Mouse (Mus musculus) kidney, postnatal 4 days (tissue): ENCODE results near the gene Gm5891.
"Not testable (repeated sequence)": the region's sequence is repeated elsewhere in the genome, so short reads cannot be mapped to it uniquely, and the experiment has no call there.

Experiments used
- DNase-seq, 2 experiments: peaks; one replicate each; pipeline ENCODE4 v3.0.0; 2021; ENCODE audit warnings: mixed read lengths in 2 of 2

Gm5891 gene

DNA sequence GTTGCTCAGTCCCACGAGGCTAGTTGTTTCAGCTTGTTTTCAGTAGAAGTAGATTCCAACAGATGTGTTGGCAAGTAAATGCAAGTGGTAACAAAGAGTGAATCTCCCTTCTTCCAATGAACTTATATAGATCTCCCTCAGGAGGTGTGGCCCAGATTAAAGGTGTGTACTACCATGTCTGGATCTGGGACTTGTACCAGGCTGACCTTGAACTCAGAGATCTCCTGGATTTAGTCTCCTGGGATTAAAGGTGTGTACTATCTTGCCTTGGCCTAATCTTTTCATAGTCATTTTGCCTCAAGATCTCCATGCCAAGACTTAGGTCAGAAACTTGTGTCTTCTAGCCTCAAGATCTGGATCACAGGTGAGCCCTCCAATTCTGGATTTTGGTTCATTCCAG, at the start of gene Gm5891:
TSS of gene Gm5891 (minus strand) at position 101 of the 400 bp plus-strand sequence.
- not testable (repeated sequence) for DNase-seq
